Mouse (Mus musculus) neural tube, embryonic 12.5 days (tissue): ENCODE results near the gene Klf6. TPM values are rescaled to one million over a fixed set of nuclear protein-coding genes. Genes with fewer than 3 reads are reported as not detected.

Experiments
- ATAC-seq: fragments of 200-750 bp; cut with Nextera tagmentation; 2 replicates; pipeline ENCODE4 v1.8.0; 2017; ENCODE audit warnings: low read depth, mild to moderate bottlenecking, moderate TSS enrichment, moderate library complexity; ENCODE audit not compliant: low FRiP score
- H3K27ac ChIP-seq: fragments of 300-500 bp; sonication (generic); 2 replicates; pipeline ENCODE4 v1.5.1; 2016
- H3K27me3 ChIP-seq: fragments of 300-500 bp; sonication (generic); replicated peaks from 2 replicates; pipeline ENCODE4 v1.6.1; 2016; ENCODE audit warnings: mild to moderate bottlenecking
- H3K36me3 ChIP-seq: fragments of 300-500 bp; sonication (generic); 2 replicates; pipeline ENCODE4 v1.6.1; 2016; ENCODE audit warnings: mild to moderate bottlenecking
- H3K4me1 ChIP-seq: fragments of 300-500 bp; sonication (generic); 2 replicates; pipeline ENCODE4 v1.6.1; 2016
- H3K4me2 ChIP-seq: fragments of 300-500 bp; sonication (generic); replicated peaks from 2 replicates; pipeline ENCODE4 v1.6.1; 2016; ENCODE audit warnings: mild to moderate bottlenecking
- H3K4me3 ChIP-seq: fragments of 300-500 bp; sonication (generic); 2 replicates; pipeline ENCODE4 v1.5.1; 2016
- H3K9ac ChIP-seq: fragments of 300-500 bp; sonication (generic); 2 replicates; pipeline ENCODE4 v1.6.1; 2016; ENCODE audit warnings: mild to moderate bottlenecking
- H3K9me3 ChIP-seq: fragments of 300-500 bp; sonication (generic); 2 replicates; pipeline ENCODE4 v1.6.1; 2016; ENCODE audit warnings: mild to moderate bottlenecking
- WGBS: fragments of 180-500 bp; shearing (Covaris S2); methylation state at CpG from one replicate; pipeline ENCODE4 v1.1.7; 2016; 5-methylcytosine and 5-hydroxymethylcytosine counted together
- polyA plus RNA-seq: library from polyadenylated mRNA; unstranded; fragments of >200 nt; fragmentation: Nextera tagmentation; extraction: Ambion mirVana; gene quantifications from 2 replicates; pipeline ENCODE4 v1.2.1, GENCODE M21; 2016

Klf6 gene
- polyA plus RNA-seq, 1 experiment from 2014 or later: 68.1 TPM

DNA sequence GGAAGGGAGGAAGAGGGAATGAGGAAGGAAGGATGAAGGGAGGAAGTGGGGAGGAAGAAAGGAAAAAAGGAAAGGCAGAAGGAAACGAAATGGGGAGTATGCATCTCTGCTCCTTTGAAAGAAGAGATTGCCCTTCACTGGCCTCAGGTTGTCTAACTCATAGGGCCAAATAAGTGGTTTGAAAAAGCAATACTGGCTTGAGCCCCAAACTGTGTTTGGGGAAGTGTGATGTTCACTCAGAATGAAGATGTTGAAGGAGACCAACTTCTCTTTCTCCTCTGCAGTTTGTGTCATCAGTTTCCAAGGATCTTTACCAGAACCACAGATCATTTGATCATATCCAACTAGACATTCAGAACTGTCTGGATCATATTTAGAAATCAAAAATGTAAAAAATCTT, 27.4 kb downstream of the Klf6 start:
- Histone ChIP-seq H3K36me3 (no peaks in the 10 kb centered on the region), H3K4me3 (no peak overlapping the region), H3K9ac (no peak overlapping the region), H3K4me2 (no peak overlapping the region), H3K4me1 (no peaks in the 10 kb centered on the region), H3K9me3 (no peaks in the 10 kb centered on the region), H3K27ac (no peak overlapping the region), H3K27me3 (no peaks in the 10 kb centered on the region)
- no peak for ATAC-seq
- 95% methylated on average over 1 of the region's 1 CpGs for WGBS

GRCm38 (mm10) chr13:5890035-5890434, 28.8 kb downstream of the Klf6 start:
- whole genome bisulfite sequencing: 76% methylated on average over 3 of the region's 3 CpGs
- Histone ChIP-seq H3K4me1 (no peaks in the 10 kb centered on the region), H3K4me3 (no peak overlapping the region), H3K9ac (no peak overlapping the region), H3K27ac (no peak overlapping the region), H3K27me3 (no peaks in the 10 kb centered on the region), H3K36me3 (no peaks in the 10 kb centered on the region), H3K9me3 (no peaks in the 10 kb centered on the region), H3K4me2 (no peak overlapping the region)
- ATAC-seq: no peak

GRCm38 (mm10) chr13:5892684-5893447, 31.6 kb downstream of the Klf6 start:
- 82% methylated on average over 9 of the region's 9 CpGs for WGBS
- H3K27ac ChIP-seq: no peak overlapping the region
- H3K9ac ChIP-seq: no peak overlapping the region
- no peak overlapping the region for H3K4me3 ChIP-seq
- no peaks in the 10 kb centered on the region for H3K9me3 ChIP-seq
- H3K27me3 ChIP-seq: no peaks in the 10 kb centered on the region
- no peaks in the 10 kb centered on the region for H3K4me1 ChIP-seq
- no peaks in the 10 kb centered on the region for H3K36me3 ChIP-seq
- no peak overlapping the region for H3K4me2 ChIP-seq
- ATAC-seq: no peak

GRCm38 (mm10) chr13:5894910-5895309, 33.6 kb downstream of the Klf6 start:
- H3K4me1 ChIP-seq: no peaks in the 10 kb centered on the region
- WGBS: 74% methylated on average over 3 of the region's 3 CpGs
- no peak overlapping the region for H3K4me2 ChIP-seq
- H3K27me3 ChIP-seq: no peaks in the 10 kb centered on the region
- no peak for ATAC-seq
- H3K9me3 ChIP-seq: no peaks in the 10 kb centered on the region
- H3K4me3 ChIP-seq: no peak overlapping the region
- no peak overlapping the region for H3K9ac ChIP-seq
- H3K36me3 ChIP-seq: no peaks in the 10 kb centered on the region
- H3K27ac ChIP-seq: no peak overlapping the region

DNA sequence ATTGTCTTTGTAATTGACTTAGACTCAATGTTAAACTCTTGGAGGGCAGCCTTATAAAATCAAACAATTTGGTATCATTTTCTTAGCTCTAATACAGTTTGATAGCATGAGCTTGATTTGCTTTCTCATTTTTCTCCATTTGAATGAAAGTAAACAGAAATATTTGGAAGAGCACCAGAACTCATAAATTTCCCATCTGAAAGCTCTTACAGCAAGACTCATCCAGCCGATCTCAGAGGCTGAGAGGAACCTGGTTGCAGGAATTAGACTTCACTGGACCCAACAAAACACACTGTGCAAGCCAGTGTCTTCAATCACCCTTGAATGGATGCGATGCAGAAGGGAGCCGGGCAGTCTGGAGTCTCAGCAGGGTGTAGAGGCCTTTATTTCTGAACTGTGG, 34.6 kb downstream of the Klf6 start:
- no peak overlapping the region for H3K4me3 ChIP-seq
- ATAC-seq: no peak
- H3K27ac ChIP-seq: no peak overlapping the region
- H3K36me3 ChIP-seq: no peaks in the 10 kb centered on the region
- no peak overlapping the region for H3K9ac ChIP-seq
- no peaks in the 10 kb centered on the region for H3K9me3 ChIP-seq
- no peaks in the 10 kb centered on the region for H3K4me1 ChIP-seq
- no peaks in the 10 kb centered on the region for H3K27me3 ChIP-seq
- no peak overlapping the region for H3K4me2 ChIP-seq
- WGBS: 47% methylated on average over 3 of the region's 3 CpGs

- Histone ChIP-seq H3K9me3 (no peaks in the 10 kb centered on the region), H3K4me1 (no peaks in the 10 kb centered on the region), H3K9ac (no peak overlapping the region), H3K27me3 (no peaks in the 10 kb centered on the region), H3K4me2 (no peak overlapping the region), H3K27ac (no peak overlapping the region), H3K4me3 (no peak overlapping the region), H3K36me3 (no peaks in the 10 kb centered on the region)
- WGBS: 64% methylated on average over 14 of the region's 14 CpGs
- ATAC-seq: 0 out of 2 replicates have a peak, but pooled peaks have one; percentile 21
These were observed 36.1 kb downstream of the Klf6 start for GRCm38 (mm10) chr13:5897176-5897959.

GRCm38 (mm10) chr13:5899021-5899420, 37.7 kb downstream of the Klf6 start:
- WGBS: 82% methylated on average over 1 of the region's 1 CpGs
- Histone ChIP-seq H3K9me3 (no peaks in the 10 kb centered on the region), H3K4me1 (no peaks in the 10 kb centered on the region), H3K9ac (no peak overlapping the region), H3K27ac (no peak overlapping the region), H3K36me3 (no peaks in the 10 kb centered on the region), H3K4me2 (no peak overlapping the region), H3K4me3 (no peak overlapping the region), H3K27me3 (no peaks in the 10 kb centered on the region)
- no peak for ATAC-seq

DNA sequence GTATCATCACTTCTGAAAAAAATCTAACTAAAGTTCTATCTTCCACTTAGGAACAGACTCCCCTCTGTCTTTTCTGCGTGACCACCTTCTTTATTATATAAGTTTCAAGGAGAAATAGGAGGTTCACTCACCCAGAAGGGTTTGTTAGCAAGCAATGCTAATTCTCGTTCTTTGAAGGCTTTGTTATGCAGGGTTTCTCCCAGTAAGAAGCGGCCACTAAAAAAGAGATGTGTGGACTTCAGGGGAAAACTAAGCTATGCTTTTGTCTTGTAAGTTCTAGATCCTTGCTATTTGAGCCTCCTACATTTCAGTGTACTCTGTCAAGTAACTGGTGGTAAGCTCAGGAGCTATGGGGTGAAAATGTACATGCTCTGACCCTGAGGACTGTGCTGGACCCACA, 38.4 kb downstream of the Klf6 start:
- ATAC-seq: no peak
- H3K4me2 ChIP-seq: no peak overlapping the region
- H3K36me3 ChIP-seq: no peaks in the 10 kb centered on the region
- H3K4me1 ChIP-seq: no peaks in the 10 kb centered on the region
- H3K27me3 ChIP-seq: no peaks in the 10 kb centered on the region
- no peak overlapping the region for H3K27ac ChIP-seq
- no peak overlapping the region for H3K9ac ChIP-seq
- 29% methylated on average over 3 of the region's 3 CpGs for whole genome bisulfite sequencing
- H3K9me3 ChIP-seq: no peaks in the 10 kb centered on the region
- H3K4me3 ChIP-seq: no peak overlapping the region

GRCm38 (mm10) chr13:5913201-5913600, 51.9 kb downstream of the Klf6 start:
- H3K27me3 ChIP-seq: no peaks in the 10 kb centered on the region
- no peaks in the 10 kb centered on the region for H3K4me1 ChIP-seq
- 67% methylated on average over 3 of the region's 3 CpGs for WGBS
- no peak overlapping the region for H3K27ac ChIP-seq
- no peak overlapping the region for H3K9ac ChIP-seq
- no peaks in the 10 kb centered on the region for H3K9me3 ChIP-seq
- no peaks in the 10 kb centered on the region for H3K36me3 ChIP-seq
- no peak overlapping the region for H3K4me2 ChIP-seq
- H3K4me3 ChIP-seq: no peak overlapping the region
- ATAC-seq: no peak

DNA sequence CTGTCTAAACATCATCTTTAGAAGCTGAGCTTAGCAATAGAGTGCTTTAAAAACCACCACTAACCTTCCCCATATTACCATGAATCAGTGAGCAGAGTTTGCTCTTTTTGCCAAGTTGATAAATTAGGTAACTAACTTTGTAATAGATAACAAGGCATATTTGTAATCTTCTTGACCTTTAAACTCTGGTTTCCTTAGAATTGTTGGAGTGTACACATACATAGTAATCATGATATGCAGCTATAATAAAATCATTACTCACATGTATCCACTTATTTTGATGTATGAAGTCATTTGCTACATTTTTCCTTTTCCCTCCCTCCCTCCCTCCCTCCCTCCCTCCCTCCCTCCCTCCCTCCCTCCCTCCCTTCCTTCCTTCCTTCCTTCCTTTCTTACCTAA, 56.1 kb downstream of the Klf6 start:
- no peak overlapping the region for H3K4me2 ChIP-seq
- H3K27ac ChIP-seq: no peak overlapping the region

DNA sequence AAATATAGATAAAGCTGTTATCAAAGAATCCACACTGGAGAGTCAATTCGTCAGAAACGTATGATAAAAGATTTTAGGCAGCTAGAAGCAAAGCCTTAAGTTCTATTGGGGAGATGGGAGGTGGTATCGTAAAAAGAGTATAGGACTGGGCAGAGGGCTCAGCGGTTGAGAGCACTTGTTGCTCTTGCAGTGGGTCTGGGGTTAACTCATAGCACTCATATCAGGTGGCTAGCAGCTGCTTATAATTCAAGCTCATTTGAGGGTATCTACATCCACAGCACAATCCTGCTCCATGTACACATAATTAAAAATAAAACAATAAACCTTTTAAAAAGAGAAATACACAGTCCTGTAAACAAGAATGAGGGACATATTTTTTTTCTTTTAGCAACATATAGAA, 58.7 kb downstream of the Klf6 start:
- Histone ChIP-seq H3K27ac (no peak overlapping the region), H3K9ac (no peak overlapping the region), H3K27me3 (no peaks in the 10 kb centered on the region), H3K36me3 (no peaks in the 10 kb centered on the region), H3K4me3 (no peak overlapping the region), H3K4me1 (no peaks in the 10 kb centered on the region), H3K9me3 (no peaks in the 10 kb centered on the region), H3K4me2 (no peak overlapping the region)
- no peak for ATAC-seq
- 82% methylated on average over 4 of the region's 4 CpGs for WGBS

More for the DNA sequence above, 56.1 kb downstream of the Klf6 start:
- Histone ChIP-seq H3K27me3 (no peaks in the 10 kb centered on the region), H3K9ac (no peak overlapping the region), H3K9me3 (no peaks in the 10 kb centered on the region), H3K36me3 (no peaks in the 10 kb centered on the region), H3K4me3 (no peak overlapping the region), H3K4me1 (no peaks in the 10 kb centered on the region)
- ATAC-seq: no peak
